Mouse (Mus musculus) lung, embryonic 16.5 days (tissue): Measurements from ENCODE around the gene Tacc2. TPM values are rescaled to one million over a fixed set of nuclear protein-coding genes. Genes with fewer than 3 reads are reported as not detected.

ENCODE experiments used
- ATAC-seq: fragments of 200-750 bp; cut with Nextera tagmentation; 2 replicates; pipeline ENCODE4 v1.8.0; 2017; ENCODE audit warnings: low read depth, mild to moderate bottlenecking, moderate library complexity
- H3K27ac ChIP-seq: fragments of 300-500 bp; sonication (generic); 2 replicates; pipeline ENCODE4 v1.5.1; 2014; ENCODE audit warnings: mild to moderate bottlenecking, control low read depth, low read length
- H3K27me3 ChIP-seq: fragments of 300-500 bp; sonication (generic); 2 replicates; pipeline ENCODE4 v1.6.1; 2014; ENCODE audit warnings: low read depth, low read length, mixed read lengths; ENCODE audit not compliant: control insufficient read depth, insufficient read depth
- H3K36me3 ChIP-seq: fragments of 300-500 bp; sonication (generic); 2 replicates; pipeline ENCODE4 v1.6.1; 2014; ENCODE audit warnings: low read length; ENCODE audit not compliant: control insufficient read depth, insufficient read depth
- H3K4me1 ChIP-seq: fragments of 300-500 bp; sonication (generic); replicated peaks from 2 replicates; pipeline ENCODE4 v1.6.1; 2014; ENCODE audit warnings: low read length, mixed read lengths; ENCODE audit not compliant: control insufficient read depth, insufficient read depth
- H3K4me2 ChIP-seq: fragments of 300-500 bp; sonication (generic); 2 replicates; pipeline ENCODE4 v1.6.1; 2014; ENCODE audit warnings: low read depth, low read length, control low read depth
- H3K4me3 ChIP-seq: fragments of 300-500 bp; sonication (generic); 2 replicates; pipeline ENCODE4 v1.5.1; 2014; ENCODE audit warnings: mild to moderate bottlenecking, low read length, control low read depth
- H3K9ac ChIP-seq: fragments of 300-500 bp; sonication (generic); 2 replicates; pipeline ENCODE4 v1.6.1; 2014; ENCODE audit warnings: low read length, control low read depth
- H3K9me3 ChIP-seq: fragments of 300-500 bp; sonication (generic); 2 replicates; pipeline ENCODE4 v1.6.1; 2016; ENCODE audit warnings: low read length; ENCODE audit not compliant: control insufficient read depth
- WGBS: fragments of 180-500 bp; shearing (Covaris S2); extraction: QIAGEN DNeasy Blood & Tissue Kit; methylation state at CpG from one replicate; pipeline ENCODE4 v1.1.7; 2014; 5-methylcytosine and 5-hydroxymethylcytosine counted together
- polyA plus RNA-seq: library from polyadenylated mRNA; unstranded; fragments of >200 nt; fragmentation: Nextera tagmentation; extraction: Ambion mirVana; gene quantifications from 2 replicates; pipeline ENCODE4 v1.2.1, GENCODE M21; 2015

Gene Tacc2
- polyA plus RNA-seq, 1 experiment from 2014 or later: 21.7 TPM

- peaks cover 26% of the 10 kb centered on the region for H3K4me1 ChIP-seq
- 80% methylated on average over 4 of the region's 4 CpGs for WGBS
Observed at GRCm38 (mm10) chr7:130634259-130634871, 57.1 kb downstream of the Tacc2 start.

GRCm38 (mm10) chr7:130635212-130635611 is 58.0 kb downstream of the Tacc2 start:
- Histone ChIP-seq H3K4me2 (no peak overlapping the region), H3K9me3 (no peaks in the 10 kb centered on the region), H3K36me3 (no peaks in the 10 kb centered on the region), H3K27ac (no peak overlapping the region), H3K9ac (no peak overlapping the region), H3K4me1 (peaks cover 29% of the 10 kb centered on the region), H3K4me3 (no peak overlapping the region), H3K27me3 (no peaks in the 10 kb centered on the region)
- ATAC-seq: no peak
- 30% methylated on average over 7 of the region's 7 CpGs for WGBS

More at GRCm38 (mm10) chr7:130634259-130634871, 57.1 kb downstream of the Tacc2 start:
- H3K9me3 ChIP-seq: no peaks in the 10 kb centered on the region
- H3K9ac ChIP-seq: no peak overlapping the region
- no peaks in the 10 kb centered on the region for H3K36me3 ChIP-seq
- H3K27ac ChIP-seq: no peak overlapping the region
- no peaks in the 10 kb centered on the region for H3K27me3 ChIP-seq
- ATAC-seq: no peak
- no peak overlapping the region for H3K4me2 ChIP-seq
- no peak overlapping the region for H3K4me3 ChIP-seq

- H3K36me3 ChIP-seq: no peaks in the 10 kb centered on the region
- no peak overlapping the region for H3K4me3 ChIP-seq
- no peak for ATAC-seq
- H3K9ac ChIP-seq: no peak overlapping the region
- peaks cover 40% of the 10 kb centered on the region for H3K4me1 ChIP-seq
- no peak overlapping the region for H3K27ac ChIP-seq
- 72% methylated on average over 3 of the region's 3 CpGs for WGBS
- H3K9me3 ChIP-seq: no peaks in the 10 kb centered on the region
- H3K27me3 ChIP-seq: no peaks in the 10 kb centered on the region
- H3K4me2 ChIP-seq: no peak overlapping the region
Observed at GRCm38 (mm10) chr7:130636274-130636673, 59.0 kb downstream of the Tacc2 start.

- Histone ChIP-seq H3K4me1 (peaks cover 39% of the 10 kb centered on the region), H3K27me3 (no peaks in the 10 kb centered on the region), H3K27ac (no peak overlapping the region), H3K4me2 (no peak overlapping the region), H3K4me3 (no peak overlapping the region), H3K36me3 (no peaks in the 10 kb centered on the region), H3K9me3 (no peaks in the 10 kb centered on the region), H3K9ac (no peak overlapping the region)
- ATAC-seq: no peak
- WGBS: 66% methylated on average over 4 of the region's 4 CpGs
Observed at GRCm38 (mm10) chr7:130636902-130637301, 59.7 kb downstream of the Tacc2 start.

GRCm38 (mm10) chr7:130637811-130638210 is 60.6 kb downstream of the Tacc2 start:
- WGBS: 25% methylated on average over 6 of the region's 6 CpGs
- H3K27ac ChIP-seq: peak overlapping the region; percentile 37
- no peak for ATAC-seq

GRCm38 (mm10) chr7:130640681-130641080 is 63.4 kb downstream of the Tacc2 start:
- peaks cover 33% of the 10 kb centered on the region for H3K4me1 ChIP-seq
- H3K4me3 ChIP-seq: no peak overlapping the region
- H3K27ac ChIP-seq: peak overlapping the region; percentile 83
- WGBS: 42% methylated on average over 9 of the region's 9 CpGs
- no peaks in the 10 kb centered on the region for H3K27me3 ChIP-seq
- H3K9ac ChIP-seq: no peak overlapping the region
- ATAC-seq: peak; percentile 78
- H3K4me2 ChIP-seq: no peak overlapping the region
- H3K36me3 ChIP-seq: no peaks in the 10 kb centered on the region
- no peaks in the 10 kb centered on the region for H3K9me3 ChIP-seq

More at GRCm38 (mm10) chr7:130637811-130638210, 60.6 kb downstream of the Tacc2 start:
- Histone ChIP-seq H3K27me3 (no peaks in the 10 kb centered on the region), H3K4me1 (peaks cover 39% of the 10 kb centered on the region), H3K4me2 (no peak overlapping the region), H3K9me3 (no peaks in the 10 kb centered on the region), H3K4me3 (no peak overlapping the region), H3K9ac (no peak overlapping the region; the same call in 1 of the 2 replicates), H3K36me3 (no peaks in the 10 kb centered on the region)

- H3K4me1 ChIP-seq: peaks cover 38% of the 10 kb centered on the region
- peak overlapping the region; percentile 68 for H3K4me2 ChIP-seq
- peak overlapping the region; percentile 77 for H3K4me3 ChIP-seq
- peak overlapping the region; percentile 86 for H3K9ac ChIP-seq
- WGBS: 8% methylated on average over 15 of the region's 15 CpGs
- no peaks in the 10 kb centered on the region for H3K27me3 ChIP-seq
- H3K9me3 ChIP-seq: no peaks in the 10 kb centered on the region
- no peaks in the 10 kb centered on the region for H3K36me3 ChIP-seq
- H3K27ac ChIP-seq: peak overlapping the region; percentile 99
- ATAC-seq: peak; percentile 48
Observed at GRCm38 (mm10) chr7:130645332-130645993, 68.2 kb downstream of the Tacc2 start.

GRCm38 (mm10) chr7:130645994-130646761 is 68.9 kb downstream of the Tacc2 start:
- no peaks in the 10 kb centered on the region for H3K36me3 ChIP-seq
- peaks cover 34% of the 10 kb centered on the region for H3K4me1 ChIP-seq
- WGBS: under 1% methylated on average over 54 of the region's 55 CpGs
- H3K4me2 ChIP-seq: peak overlapping the region; percentile 68
- peak overlapping the region; percentile 86 for H3K9ac ChIP-seq
- peak; percentile 92 for ATAC-seq
- H3K9me3 ChIP-seq: no peaks in the 10 kb centered on the region
- H3K27me3 ChIP-seq: no peaks in the 10 kb centered on the region
- H3K27ac ChIP-seq: peak overlapping the region; percentile 99
- H3K4me3 ChIP-seq: peak overlapping the region; percentile 77

GRCm38 (mm10) chr7:130646762-130647139 is 69.5 kb downstream of the Tacc2 start:
- Histone ChIP-seq H3K9me3 (no peaks in the 10 kb centered on the region), H3K27me3 (no peaks in the 10 kb centered on the region), H3K4me2 (peak overlapping the region; percentile 68), H3K4me3 (peak overlapping the region; percentile 77), H3K36me3 (no peaks in the 10 kb centered on the region), H3K27ac (peak overlapping the region; percentile 99), H3K9ac (peak overlapping the region; percentile 86), H3K4me1 (peaks cover 29% of the 10 kb centered on the region)
- 2% methylated on average over 18 of the region's 18 CpGs for WGBS
- ATAC-seq: peak; percentile 83
